Mouse (Mus musculus): ENCODE results near the gene Slc35b1.

Gene Slc35b1

DNA sequence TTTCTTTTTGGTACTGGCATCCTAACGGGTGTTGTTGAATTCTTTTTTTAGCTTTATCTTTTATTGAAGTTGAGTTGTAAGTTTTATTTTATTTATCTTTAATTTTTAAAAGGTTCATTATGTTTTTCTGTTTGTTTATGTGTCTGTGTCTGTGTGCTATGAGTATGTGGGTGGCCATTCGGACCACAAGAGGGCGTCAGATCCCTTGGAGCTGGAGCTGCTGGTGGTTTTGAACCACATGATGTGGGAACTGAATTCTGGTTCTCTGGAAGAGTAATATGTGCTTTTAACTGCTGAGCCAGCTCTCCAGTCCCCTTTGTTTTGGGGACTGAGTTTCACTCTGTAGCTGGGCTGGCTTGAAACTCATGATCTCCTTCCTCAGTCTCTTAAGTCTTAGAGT lies 39.0 kb downstream of the Slc35b1 start:
- DNase-seq (ENCODE audit: low read depth, low spot score), result peak; percentile 77

DNA sequence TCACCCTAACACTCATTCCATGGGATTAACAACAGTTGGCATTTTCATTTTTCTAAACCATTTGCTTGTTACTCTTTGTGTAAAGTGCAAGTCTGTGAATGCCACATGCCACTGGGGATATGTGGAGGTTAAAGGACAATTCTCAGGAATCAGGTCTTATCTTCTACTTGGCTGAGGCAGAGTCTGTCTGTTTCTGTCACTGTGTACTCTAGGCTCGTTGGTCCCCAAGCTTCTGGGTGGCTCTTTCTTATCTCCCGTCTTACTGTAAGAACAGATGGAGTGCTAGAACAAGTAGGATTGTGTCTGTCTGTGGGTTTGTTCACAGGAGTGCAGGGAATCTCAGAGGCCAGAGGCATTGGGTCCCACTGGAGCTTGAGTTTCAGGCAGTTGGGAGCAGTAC lies 46.9 kb downstream of the Slc35b1 start:
- DNase-seq (ENCODE audit: low read depth, low spot score), result no peak

DNA sequence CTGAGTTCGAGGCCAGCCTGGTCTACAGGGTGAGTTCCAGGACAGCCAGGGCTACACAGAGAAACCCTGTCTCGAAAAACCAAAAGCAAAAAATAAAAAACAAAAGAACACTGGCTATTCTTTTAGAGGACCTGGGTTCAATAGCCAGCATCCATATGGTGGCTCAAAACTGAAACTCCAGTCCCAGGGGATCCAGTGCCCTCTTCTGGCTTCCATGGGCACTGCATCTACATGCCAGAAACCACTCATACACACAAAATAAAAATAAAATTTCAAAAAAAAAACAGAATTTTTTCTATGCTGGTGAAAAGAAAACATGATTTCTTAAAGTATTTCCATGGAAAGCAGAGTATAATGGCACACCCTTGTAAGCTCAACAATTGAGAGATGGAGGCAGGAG lies 47.7 kb downstream of the Slc35b1 start:
- DNase-seq (ENCODE audit: low read depth, low spot score), result peak; percentile 53

Data from ZHBTc4 (cell line).